Mouse (Mus musculus) bone marrow, adult 2 months (tissue): ENCODE results near the gene Prkca. TPM values are rescaled to one million over a fixed set of nuclear protein-coding genes. Genes with fewer than 3 reads are reported as not detected.

Experiments
- H3K27ac ChIP-seq: fragments of 200-500 bp; 2 replicates; pipeline ENCODE4 v1.5.1; 2012; ENCODE audit warnings: low read depth, mild to moderate bottlenecking, control low read depth, inconsistent platforms, low read length; ENCODE audit not compliant: control insufficient read depth, poor library complexity, insufficient read depth
- H3K4me1 ChIP-seq: fragments of 200-500 bp; 2 replicates; pipeline ENCODE4 v1.6.1; 2011; ENCODE audit warnings: low read length; ENCODE audit not compliant: control insufficient read depth, insufficient read depth
- H3K4me3 ChIP-seq: fragments of 200-500 bp; replicated peaks from 2 replicates; pipeline ENCODE3; 2011; ENCODE audit warnings: mild to moderate bottlenecking, low read depth, low read length, control low read depth; ENCODE audit not compliant: control insufficient read depth
- CTCF ChIP-seq: fragments of 200-500 bp; IDR thresholded peaks from 2 replicates; pipeline ENCODE4 v1.5.1; 2011; ENCODE audit warnings: low read length, control low read depth; ENCODE audit not compliant: control insufficient read depth, insufficient read depth
- POLR2A ChIP-seq: fragments of 200-500 bp; IDR thresholded peaks from 2 replicates; pipeline ENCODE4 v1.6.1; 2011; ENCODE audit warnings: low read depth, mild to moderate bottlenecking, control low read depth, low read length, borderline replicate concordance; ENCODE audit not compliant: control insufficient read depth
- WGBS: fragments of 180-500 bp; shearing (Covaris S2); methylation state at CpG from one replicate; pipeline ENCODE4 v1.1.7; 2018; 5-methylcytosine and 5-hydroxymethylcytosine counted together
- polyA plus RNA-seq: library from polyadenylated mRNA; stranded (reverse); fragments of >200 nt; gene quantifications from 2 replicates; pipeline ENCODE4 v1.2.4, GENCODE M21; 2011; ENCODE audit warnings: low replicate concordance; ENCODE audit not compliant: missing spikeins, insufficient read depth, insufficient read length

The Prkca gene
- polyA plus RNA-seq, 1 experiment, result 33.8 TPM

DNA sequence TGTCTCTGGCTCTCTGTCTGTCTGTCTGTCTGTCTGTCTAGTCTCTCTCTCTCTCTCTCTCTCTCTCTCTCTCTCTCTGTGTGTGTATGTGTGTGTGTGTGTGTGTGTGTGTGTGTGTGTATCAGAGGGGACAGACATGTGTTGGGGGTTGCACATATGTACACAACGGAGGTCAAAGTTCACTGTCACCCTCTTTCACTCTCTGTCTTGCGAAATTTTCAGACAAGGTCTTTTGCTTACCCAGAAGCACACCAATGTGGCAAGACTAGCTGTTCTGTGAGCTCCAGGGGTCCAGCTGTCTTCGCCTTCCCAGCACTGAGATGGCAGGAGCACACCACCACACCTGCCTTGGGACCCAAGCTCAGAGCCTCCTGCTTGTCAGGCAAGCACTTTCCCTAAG is 146.9 kb downstream of the Prkca start:
- TF ChIP-seq POLR2A, result no peak
- TF ChIP-seq CTCF, result no peak
- 70% methylated on average over 3 of the region's 3 CpGs for WGBS
- Histone ChIP-seq H3K4me3 (no peak overlapping the region), H3K4me1 (no peaks in the 10 kb centered on the region), H3K27ac (no peak overlapping the region)

DNA sequence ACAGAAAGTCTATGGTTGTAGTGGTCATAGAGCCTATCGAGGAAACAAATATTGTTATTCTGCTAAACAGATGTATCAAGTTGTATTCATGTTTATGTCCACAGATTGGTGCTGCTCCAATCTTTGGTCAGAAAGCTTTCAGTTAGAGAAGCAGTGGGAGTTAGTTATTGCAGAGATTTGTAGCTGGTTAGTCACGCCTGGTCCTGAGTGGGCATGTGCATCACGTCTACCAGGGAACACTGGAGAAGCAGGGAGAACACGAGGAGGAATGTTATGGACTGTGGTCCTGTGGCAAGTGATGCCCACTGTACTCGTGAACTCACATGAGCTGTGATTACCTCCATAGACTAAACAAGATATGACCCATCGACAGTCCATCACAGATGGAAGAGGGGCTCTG is 153.4 kb downstream of the Prkca start:
- WGBS, result 85% methylated on average over 6 of the region's 6 CpGs

DNA sequence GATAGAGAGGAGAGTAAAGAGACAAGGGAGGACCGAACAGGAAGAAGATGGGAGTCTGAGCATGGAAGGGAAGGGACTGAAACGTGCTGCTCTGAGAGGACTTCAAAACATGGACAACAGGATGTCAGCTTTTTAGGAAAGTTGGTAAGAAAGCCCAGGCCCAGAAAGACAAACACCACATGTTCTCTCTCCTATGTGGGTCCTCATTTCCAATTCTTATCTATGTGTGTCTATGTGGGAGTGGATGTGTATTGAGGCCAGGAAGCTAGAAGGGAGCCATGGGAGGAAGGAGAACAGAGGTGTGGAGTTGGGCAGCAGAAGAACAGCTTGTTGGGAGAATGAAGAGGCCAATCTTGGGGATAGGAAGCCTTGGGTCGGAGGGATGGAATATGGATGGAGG is 154.4 kb downstream of the Prkca start:
- Histone ChIP-seq H3K27ac (no peak overlapping the region), H3K4me3 (no peak overlapping the region), H3K4me1 (no peaks in the 10 kb centered on the region)
- TF ChIP-seq CTCF (no peak), POLR2A (no peak)
- 77% methylated on average over 3 of the region's 3 CpGs for WGBS

More for the DNA sequence above, 153.4 kb downstream of the Prkca start:
- no peak overlapping the region for H3K4me3 ChIP-seq
- no peak overlapping the region for H3K27ac ChIP-seq
- no peaks in the 10 kb centered on the region for H3K4me1 ChIP-seq
- TF ChIP-seq CTCF, result no peak
- no peak for TF ChIP-seq POLR2A

DNA sequence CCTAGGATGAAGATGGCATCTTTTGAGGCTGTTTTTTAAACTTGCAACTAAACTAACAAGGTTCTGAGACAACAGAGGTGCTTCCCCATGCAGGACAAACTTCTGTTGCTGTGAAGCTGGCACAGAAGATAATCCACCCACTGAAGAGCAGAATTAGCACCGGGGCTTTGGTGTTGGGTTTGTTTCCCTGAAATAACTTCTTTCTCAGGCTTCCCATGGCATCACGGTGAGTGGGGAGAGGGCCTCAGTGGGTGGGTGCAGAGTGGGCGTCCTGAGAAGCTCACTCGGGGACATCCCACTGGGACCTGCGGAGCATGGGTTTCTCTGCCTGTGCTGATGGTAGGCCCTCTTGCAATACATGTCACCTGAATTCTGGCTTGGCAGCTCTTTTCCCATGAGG is 161.3 kb downstream of the Prkca start:
- Histone ChIP-seq H3K27ac (no peak overlapping the region; the same call in 1 of the 2 replicates), H3K4me1 (no peaks in the 10 kb centered on the region; the same call in none of the 2 replicates), H3K4me3 (no peak overlapping the region)
- WGBS, result 76% methylated on average over 5 of the region's 5 CpGs
- TF ChIP-seq POLR2A (no peak), CTCF (no peak)

DNA sequence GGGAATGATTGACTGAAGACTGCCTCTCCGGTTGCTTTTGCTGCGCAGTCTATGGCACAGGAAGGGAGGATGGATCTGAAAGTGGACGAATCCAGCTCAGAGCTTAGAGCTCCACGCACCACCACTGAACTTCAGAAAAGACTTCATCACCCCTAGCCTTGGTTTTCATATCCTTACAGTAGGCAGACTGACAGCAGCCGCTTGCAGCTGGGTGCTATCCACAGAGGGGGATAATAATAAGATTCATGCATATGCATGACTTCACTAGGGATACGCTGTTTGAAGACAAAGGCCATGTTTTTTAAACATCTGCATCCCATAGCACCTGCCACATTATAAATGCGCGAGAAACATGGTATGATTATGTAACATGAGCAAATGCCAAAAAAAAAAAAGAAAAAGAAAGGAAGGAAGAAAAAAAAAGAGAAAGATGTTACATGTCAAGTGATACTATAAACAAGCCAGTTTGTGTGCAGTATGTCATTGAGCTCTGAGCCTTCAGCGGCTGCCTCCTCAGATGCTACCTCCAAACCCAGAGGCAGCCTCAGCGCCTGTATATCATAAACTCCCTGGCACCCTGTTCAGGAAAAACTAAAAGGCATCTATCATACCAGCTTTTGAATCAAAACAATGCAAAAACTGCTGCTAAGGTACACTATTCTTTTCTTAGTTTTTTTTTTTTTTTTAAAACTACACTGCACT is 162.6 kb downstream of the Prkca start:
- TF ChIP-seq CTCF (no peak), POLR2A (no peak)
- no peaks in the 10 kb centered on the region; the same call in none of the 2 replicates for H3K4me1 ChIP-seq

DNA sequence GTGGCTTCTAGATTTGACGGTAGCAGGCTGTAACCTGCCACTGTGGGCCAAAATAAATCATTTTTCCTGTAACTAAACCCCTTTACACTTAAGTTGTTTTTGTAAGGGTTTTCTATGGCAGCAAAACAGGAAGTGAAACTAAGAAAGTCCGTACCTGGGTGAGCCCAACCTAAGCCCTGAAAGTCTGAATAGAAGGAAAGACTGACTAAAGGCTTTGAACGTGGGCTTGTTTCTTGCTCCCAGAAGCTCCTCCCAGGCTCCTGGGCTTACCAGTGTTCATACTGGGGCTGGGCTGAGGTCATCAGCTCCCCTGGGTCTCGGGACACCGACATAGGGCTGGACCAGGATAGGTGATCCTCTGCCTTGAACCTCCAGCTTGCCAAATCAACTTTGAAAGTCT is 164.9 kb downstream of the Prkca start:
- H3K27ac ChIP-seq, result peak overlapping the region; percentile 41; the same call in 1 of the 2 replicates
- no peaks in the 10 kb centered on the region; the same call in none of the 2 replicates for H3K4me1 ChIP-seq
- H3K4me3 ChIP-seq, result no peak overlapping the region
- 18% methylated on average over 5 of the region's 5 CpGs for WGBS
- TF ChIP-seq CTCF (no peak), POLR2A (no peak)

More for the DNA sequence above, 162.6 kb downstream of the Prkca start:
- no peak overlapping the region for H3K4me3 ChIP-seq
- H3K27ac ChIP-seq, result no peak overlapping the region
- 88% methylated on average over 10 of the region's 10 CpGs for WGBS

DNA sequence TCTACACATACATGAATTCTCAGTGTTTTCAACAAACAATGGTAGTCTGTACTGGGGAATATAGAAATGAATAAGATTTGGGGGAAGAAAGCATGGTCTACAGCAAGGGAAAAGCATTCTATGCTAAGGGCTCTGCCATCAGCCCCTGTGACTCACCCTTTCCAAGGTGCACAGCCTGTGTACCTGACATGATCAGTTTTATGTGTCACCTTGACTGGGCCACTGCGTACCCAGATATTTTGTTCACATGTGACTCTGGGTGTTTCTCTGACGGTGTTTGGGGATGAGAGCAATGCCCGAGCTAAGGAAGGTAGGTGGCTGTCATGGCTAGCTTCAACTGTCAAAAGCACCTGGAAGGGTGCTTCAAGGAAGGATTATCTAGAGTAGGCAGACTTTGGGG is 165.5 kb downstream of the Prkca start:
- H3K4me3 ChIP-seq, result no peak overlapping the region
- 84% methylated on average over 3 of the region's 3 CpGs for WGBS
- no peaks in the 10 kb centered on the region; the same call in none of the 2 replicates for H3K4me1 ChIP-seq
- no peak for TF ChIP-seq POLR2A
- no peak for TF ChIP-seq CTCF
- no peak overlapping the region for H3K27ac ChIP-seq

DNA sequence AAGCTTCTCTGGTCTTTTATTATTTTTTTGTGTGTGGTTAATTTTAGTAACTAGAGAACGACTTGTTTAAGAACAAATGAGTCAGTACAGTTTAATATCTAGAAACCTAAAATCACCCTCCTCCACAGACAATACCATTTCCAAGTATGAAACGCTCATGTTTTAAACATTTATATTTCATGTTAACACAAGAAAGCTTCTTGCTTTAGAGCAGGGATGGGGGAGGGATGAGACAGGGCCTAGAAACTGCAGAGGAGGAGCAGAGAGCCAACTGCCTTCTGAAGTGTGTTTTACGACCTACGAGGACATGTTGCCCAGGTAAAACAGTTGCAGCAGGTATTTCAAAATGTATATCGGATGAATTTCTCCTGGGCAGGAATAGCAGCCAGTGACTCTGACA is 167.0 kb downstream of the Prkca start:
- Histone ChIP-seq H3K4me1 (no peaks in the 10 kb centered on the region; the same call in none of the 2 replicates), H3K27ac (no peak overlapping the region), H3K4me3 (no peak overlapping the region)
- 82% methylated on average over 5 of the region's 5 CpGs for WGBS
- TF ChIP-seq CTCF, result no peak
- no peak for TF ChIP-seq POLR2A

DNA sequence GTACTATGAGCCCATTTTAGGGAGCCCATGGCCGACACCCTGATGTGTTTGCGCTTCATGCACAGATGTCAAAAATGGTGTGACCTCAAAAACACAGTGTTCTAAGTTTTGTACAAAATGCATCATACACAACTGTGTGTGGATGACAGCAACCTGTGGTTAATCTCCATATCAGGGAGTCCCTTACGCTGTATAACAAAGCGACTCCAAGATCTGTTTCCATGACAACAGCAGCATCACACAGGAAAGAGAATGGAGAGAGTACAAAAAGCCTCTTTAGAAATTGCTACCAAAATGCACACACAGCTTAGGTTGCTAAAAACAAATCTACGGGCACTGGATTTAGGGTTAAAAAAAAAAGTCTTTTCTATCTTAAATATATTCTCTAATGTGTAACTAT is 171.8 kb downstream of the Prkca start:
- no peaks in the 10 kb centered on the region for H3K4me1 ChIP-seq
- H3K27ac ChIP-seq, result no peak overlapping the region
- H3K4me3 ChIP-seq, result no peak overlapping the region
- 90% methylated on average over 5 of the region's 5 CpGs for WGBS
- TF ChIP-seq POLR2A, result no peak
- no peak for TF ChIP-seq CTCF
